Mouse (Mus musculus): ENCODE data around the gene Ctcfl.
"Not testable (repeated sequence)": the region's sequence is repeated elsewhere in the genome, so short reads cannot be mapped to it uniquely, and the experiment has no call there.

Ctcfl gene

GRCm38 (mm10) chr2:173143611-173144010, 24.3 kb upstream of the Ctcfl start:
- no peak for DNase-seq (ENCODE audit: low read depth, low spot score)

DNA sequence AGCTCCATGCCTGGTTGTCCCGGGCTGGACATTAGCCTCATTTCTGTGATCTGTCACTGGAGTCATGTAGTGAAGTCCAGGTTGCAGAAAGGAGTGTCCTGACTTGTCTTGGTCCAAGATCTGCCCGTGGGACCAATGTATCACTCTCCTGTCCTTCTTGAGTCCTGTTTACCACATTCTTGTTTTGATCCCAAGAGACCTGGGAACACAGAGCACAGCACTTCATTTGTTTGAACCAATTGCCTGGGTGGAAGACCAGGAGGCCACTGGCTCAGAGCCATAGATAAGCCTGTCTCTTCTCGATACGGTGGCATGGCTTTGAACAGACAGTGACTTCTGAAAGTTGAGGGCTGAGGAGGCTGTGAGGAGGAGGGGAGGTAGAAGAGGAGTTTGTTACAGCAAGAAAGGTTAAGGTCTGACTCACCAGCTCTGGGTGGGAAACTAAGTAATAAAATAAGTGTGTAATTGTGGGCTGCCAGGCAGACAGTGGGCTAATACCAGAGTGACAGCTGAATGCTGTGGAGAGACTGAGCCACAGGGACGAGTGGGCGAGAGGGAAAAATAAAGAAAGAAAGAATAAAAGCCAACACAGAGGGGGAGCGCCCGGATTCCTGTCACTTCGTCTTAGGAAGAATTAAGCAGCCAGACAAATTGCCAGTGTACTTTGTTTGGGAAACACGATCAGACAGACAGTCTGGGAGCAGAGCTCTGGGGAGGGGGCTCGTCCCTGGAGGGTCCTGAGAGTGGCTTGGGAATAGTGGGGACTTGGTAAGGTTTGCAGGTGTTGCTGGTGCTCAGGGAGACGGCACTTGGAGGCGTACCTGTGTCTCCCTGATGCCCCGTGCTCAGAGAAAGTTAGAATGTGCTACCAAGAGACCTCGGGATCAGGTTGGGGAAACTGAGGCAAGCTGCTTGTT, 19.3 kb upstream of the Ctcfl start:
- no peak for DNase-seq (ENCODE audit: low read depth, low spot score)

- no peak for DNase-seq (ENCODE audit: low read depth, low spot score)
Measured at GRCm38 (mm10) chr2:173134695-173135094, 15.4 kb upstream of the Ctcfl start.

- DNase-seq (ENCODE audit: low read depth, low spot score), result no peak
Measured at GRCm38 (mm10) chr2:173132794-173133300, 13.5 kb upstream of the Ctcfl start.

- no peak for DNase-seq (ENCODE audit: low read depth, low spot score)
Measured at GRCm38 (mm10) chr2:173132262-173132661, 12.9 kb upstream of the Ctcfl start.

- no peak for DNase-seq (ENCODE audit: low read depth, low spot score)
Measured at GRCm38 (mm10) chr2:173129111-173129510, 9.8 kb upstream of the Ctcfl start.

DNA sequence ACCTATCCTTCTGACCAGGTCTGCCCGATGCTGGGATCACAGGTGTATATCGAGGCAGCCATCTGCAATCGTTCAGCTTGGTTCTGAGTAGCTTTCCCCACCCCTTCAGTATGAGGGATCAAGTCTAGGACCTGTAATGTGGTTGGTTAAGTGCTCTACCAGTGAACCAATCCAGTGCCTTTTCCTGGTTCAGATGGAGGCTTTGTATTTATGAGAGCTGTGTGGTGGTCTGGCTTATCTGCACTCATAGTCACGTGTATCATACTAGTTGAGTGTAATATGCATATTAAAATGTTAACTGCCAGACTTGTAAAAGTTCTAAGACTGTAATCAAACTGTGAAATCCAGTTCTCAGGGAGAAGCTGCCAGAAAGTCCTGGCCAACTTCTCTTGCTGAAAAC, 7.1 kb upstream of the Ctcfl start:
- DNase-seq (ENCODE audit: low read depth, low spot score), result no peak

DNA sequence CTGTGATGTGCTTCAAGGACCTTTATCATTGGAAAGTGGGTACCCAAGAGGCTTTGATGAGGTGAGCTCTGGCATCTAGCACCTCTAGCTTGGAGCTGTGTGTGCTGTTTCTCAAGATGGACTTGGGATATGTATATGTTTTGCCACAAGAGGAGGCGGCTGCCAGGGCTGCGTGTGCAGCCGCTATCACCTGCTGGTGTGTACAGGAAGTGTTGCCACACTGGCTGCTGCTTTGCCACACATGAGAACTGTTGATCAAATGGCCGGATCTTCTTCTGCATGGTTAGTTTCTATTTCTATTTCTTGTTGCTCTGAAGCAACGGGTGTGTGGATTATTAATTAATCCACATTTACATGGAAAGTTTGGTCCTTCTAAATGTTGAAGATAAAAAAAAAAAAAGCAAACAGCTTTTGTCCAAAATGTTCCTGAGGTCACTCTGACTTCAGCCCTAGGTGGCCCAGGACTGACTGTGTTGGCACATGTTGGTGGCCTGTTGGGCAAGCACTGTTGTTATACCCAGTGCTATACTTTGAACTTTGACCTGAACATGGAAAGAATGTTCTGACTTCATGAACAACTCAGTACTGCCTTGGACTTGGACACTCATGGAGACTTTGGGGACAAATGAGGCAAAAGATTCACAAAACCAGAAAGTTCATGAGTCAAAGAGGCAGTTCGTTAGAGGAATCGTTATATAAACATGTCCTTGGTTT, 4.9 kb upstream of the Ctcfl start:
- DNase-seq (ENCODE audit: low read depth, low spot score), result no peak

DNA sequence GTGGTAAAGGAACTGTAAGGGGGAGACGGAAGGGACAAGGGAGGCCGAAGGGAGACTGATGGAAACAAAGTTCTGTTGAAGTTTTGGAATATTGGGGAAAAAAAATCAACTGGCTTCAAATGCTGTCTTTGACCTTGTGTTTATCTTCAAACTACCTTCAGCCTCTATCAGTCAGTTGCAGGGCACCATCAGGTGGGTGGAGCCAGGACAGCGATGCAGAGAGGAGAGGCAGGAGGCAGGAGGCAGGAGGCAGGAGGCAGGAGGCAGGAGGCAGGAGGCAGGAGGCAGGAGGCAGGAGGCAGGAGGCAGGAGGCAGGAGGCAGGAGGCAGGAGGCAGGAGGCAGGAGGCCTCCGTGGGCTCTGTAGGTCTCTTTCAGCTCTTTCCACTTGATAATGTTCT, 792 bp upstream of the Ctcfl start:
- DNase-seq (ENCODE audit: low read depth, low spot score), result not testable (repeated sequence)

DNA sequence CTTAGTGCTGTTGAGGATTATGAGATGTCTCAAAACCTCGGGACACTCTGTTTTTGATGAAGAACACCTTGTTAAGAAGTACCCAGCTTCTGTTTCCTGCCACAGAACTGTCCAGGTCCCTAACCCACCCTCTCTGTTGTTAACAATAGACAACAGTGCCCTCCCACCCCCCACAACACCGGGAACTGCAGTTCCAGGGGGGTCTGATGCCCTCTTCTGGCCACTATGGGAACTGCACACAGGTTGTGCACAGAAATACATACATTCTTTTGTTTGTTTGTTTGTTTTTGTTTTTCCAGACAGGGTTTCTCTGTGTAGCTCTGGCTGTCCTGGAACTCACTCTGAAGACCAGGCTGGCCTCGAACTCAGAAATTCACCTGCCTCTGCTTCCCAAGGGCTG, 5.5 kb downstream of the Ctcfl start:
- DNase-seq (ENCODE audit: low read depth, low spot score), result not testable (repeated sequence)

DNA sequence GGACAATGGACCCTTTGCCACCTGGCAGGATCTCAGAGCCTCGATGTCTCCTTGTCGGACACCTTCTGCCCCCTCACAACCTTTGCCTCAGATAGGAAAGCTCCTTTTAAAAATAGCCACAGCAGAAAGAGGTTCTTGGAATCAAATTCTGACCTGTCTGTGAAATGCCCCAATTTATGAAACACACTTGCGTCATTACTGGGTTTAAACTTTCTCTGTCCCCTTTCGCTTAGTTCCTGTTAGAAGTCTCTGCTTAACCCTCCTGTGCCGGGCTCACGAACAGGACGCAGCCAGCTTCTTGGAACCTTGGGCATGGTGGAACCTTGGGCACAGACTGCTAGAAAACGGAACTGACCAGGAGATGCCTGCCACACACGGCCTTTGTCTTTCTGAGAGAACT, 8.8 kb downstream of the Ctcfl start:
- no peak for DNase-seq (ENCODE audit: low read depth, low spot score)

GRCm38 (mm10) chr2:173109510-173109909, 9.8 kb downstream of the Ctcfl start:
- DNase-seq (ENCODE audit: low read depth, low spot score), result no peak

DNA sequence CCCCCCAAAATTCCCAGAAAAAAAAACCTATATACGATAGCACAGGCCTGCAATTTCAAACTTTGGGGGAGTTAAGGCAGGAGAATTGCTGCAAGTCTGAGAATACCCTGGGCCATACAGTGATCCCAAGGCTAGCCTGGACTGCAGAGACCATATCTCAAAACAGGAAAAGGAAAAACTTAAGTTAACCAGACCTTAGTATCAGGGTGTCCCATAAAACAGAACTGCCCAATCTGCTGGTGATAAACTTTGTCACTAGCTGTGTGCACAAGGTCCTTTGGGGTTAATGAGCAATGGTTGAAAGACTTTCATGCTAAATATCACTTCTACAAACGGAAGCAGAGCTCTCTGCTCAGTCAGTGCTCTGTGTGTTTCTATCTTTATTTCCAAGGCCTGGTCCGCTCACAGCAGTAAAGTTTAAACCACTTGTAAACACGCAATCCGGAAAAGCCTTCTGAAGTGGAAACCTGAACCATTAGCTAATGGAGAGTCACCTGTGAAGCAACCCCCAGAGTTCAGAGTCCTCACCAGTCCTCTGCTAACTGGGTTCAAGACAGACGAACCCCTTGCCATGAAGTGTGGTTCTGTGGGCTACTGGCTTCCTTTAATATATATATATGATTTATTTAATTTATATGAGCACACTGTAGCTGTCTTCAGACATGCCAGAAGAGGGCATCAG, 10.7 kb downstream of the Ctcfl start:
- no peak for DNase-seq (ENCODE audit: low read depth, low spot score)

DNA sequence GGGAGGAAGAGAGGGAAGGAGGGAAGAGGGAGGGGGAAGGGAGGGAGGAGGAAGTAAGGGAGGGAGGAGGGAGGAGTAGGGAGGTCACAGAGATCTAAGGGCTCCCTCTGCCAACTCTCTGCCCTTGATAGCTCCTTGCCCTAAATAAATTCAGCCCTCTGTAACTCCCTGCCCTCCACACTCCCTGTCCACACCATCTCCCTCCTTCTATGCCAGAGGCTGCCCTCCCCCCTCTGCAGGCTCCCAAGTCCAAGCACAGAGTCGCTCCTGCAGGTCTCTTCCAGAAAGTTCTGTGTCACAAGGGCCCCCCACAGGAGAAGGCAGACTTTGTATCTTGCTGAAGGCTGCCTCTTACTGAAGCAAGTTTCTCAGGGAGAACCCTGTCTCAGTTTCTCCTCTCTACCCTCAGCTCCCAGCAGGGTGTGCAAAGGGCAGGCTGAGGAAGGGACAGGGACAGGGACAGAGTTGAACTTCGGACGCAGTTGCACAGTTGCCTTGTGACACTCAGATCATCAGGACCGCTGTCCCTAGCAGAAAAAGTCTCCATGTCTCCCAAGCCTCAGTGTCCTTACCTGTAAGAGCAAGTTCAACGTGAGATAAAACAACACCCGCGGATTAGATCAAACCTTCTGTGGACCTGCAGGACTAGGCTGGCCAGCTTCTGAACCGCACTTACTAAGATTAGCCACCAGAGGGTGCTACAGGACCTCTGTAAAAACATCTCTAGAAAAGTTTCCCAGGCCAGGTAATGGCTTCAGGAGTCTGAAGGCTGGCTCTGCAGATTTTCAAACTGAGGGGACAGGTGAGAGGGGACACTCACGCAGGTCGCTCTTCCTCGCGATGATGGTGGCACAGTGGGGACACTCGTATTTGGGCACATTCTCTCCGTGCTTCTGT, 12.2 kb downstream of the Ctcfl start:
- peak; percentile 74 for DNase-seq (ENCODE audit: low read depth, low spot score)

- no peak for DNase-seq (ENCODE audit: low read depth, low spot score)
Measured at GRCm38 (mm10) chr2:173106409-173106808, 12.9 kb downstream of the Ctcfl start.

DNA sequence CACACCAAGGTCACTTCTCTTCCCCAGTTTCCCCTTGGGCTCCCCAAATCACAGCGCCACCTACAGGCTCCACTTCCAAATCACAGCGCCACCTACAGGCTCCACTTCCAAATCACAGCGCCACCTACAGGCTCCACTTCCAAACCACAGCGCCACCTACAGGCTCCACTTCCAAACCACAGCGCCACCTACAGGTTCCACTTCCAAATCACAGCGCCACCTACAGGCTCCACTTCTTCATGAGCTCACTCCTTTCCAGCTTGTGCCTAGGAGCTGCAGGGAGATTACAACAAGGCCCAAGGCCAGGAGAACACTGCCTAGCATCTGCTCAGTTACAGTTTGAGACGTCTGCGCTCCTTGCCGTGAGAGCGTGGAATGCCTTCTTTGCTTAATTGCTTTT, 22.0 kb downstream of the Ctcfl start:
- not testable (repeated sequence) for DNase-seq (ENCODE audit: low read depth, low spot score)

DNA sequence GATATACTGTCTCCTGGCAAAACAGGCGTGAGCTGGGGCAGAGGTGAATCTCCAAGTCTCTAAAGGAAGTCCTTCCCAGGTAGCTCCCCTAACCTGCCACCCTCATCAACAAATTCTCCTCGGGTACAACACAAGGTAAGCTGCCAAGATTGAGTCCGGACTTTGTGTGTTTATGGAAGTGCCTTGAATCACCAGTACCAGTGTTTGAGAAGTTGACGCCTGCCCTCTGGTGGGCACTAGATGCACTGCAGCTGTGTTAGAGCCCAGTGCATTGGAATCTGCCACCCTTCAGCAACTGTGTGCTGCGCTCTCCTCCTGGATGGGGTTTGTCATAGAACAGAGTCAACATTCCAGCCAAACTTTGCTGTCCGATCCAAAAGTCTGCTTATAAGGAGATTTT, 29.9 kb downstream of the Ctcfl start:
- DNase-seq (ENCODE audit: low read depth, low spot score), result peak; percentile 86

GRCm38 (mm10) chr2:173087405-173087804, 31.9 kb downstream of the Ctcfl start:
- DNase-seq (ENCODE audit: low read depth, low spot score), result no peak

GRCm38 (mm10) chr2:173085763-173086162, 33.6 kb downstream of the Ctcfl start:
- peak; percentile 29 for DNase-seq (ENCODE audit: low read depth, low spot score)

DNA sequence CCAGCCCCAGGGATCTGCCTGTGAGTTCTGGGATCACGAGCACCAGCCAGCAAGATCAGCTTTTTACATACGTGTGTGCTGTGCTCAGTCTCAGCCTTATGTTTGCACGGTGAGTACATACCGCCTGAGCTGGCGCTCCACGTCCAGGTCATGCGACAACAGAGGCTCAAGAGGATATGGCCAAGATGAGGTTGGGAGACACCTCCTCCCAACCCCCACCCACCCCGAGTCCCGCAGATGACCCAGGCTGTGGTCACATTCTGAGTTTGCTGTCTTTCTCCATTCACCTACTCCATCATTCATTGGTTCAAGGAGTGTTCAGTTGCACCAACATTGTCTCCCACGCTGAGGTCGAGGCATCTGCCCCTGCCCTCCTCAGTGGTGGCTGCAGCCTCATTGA, 34.5 kb downstream of the Ctcfl start:
- DNase-seq (ENCODE audit: low read depth, low spot score), result no peak

Data from ES-CJ7 (cell line).